Mouse (Mus musculus) CD4-positive, CD25-positive, alpha-beta regulatory T cell, adult 4 months (primary cell): ENCODE data around the gene a. TPM values are rescaled to one million over a fixed set of nuclear protein-coding genes. Genes with fewer than 3 reads are reported as not detected.
"Not testable (repeated sequence)": the region's sequence is repeated elsewhere in the genome, so short reads cannot be mapped to it uniquely, and the experiment has no call there.

Source experiments
- ATAC-seq: one replicate; pipeline ENCODE4 v1.8.0; 2017
- polyA plus RNA-seq, 2 experiments: library from polyadenylated mRNA; unstranded; fragments of 100-300 nt; shearing (Covaris generic); gene quantifications; one replicate each; pipeline ENCODE4 v1.2.1; 2017

Gene a
- polyA plus RNA-seq, 2 experiments from 2014 or later: not detected

GRCm38 (mm10) chr2:155011086-155011656 lies 220.0 kb downstream of the a start:
- ATAC-seq: no peak

- no peak for ATAC-seq
Measured at GRCm38 (mm10) chr2:155012991-155013390, 221.8 kb downstream of the a start.

GRCm38 (mm10) chr2:155016751-155017150 lies 225.5 kb downstream of the a start:
- ATAC-seq: not testable (repeated sequence)

- ATAC-seq: not testable (repeated sequence)
Measured at GRCm38 (mm10) chr2:155018251-155018755, 227.1 kb downstream of the a start, which contains the start of gene Gm14226. Gene Gm14226 (plus strand): TSS chr2:155018266.

- peak; percentile 85 for ATAC-seq
Measured at GRCm38 (mm10) chr2:155018762-155019641, 227.8 kb downstream of the a start.

- peak; percentile 40 for ATAC-seq
Measured at GRCm38 (mm10) chr2:155019673-155020072, 228.5 kb downstream of the a start.

- ATAC-seq: not testable (repeated sequence)
Measured at GRCm38 (mm10) chr2:155020247-155020826, 229.1 kb downstream of the a start.

GRCm38 (mm10) chr2:155030831-155031230 lies 239.6 kb downstream of the a start:
- no peak for ATAC-seq

GRCm38 (mm10) chr2:155032938-155033710 lies 241.9 kb downstream of the a start:
- peak; percentile 17 for ATAC-seq

GRCm38 (mm10) chr2:155039956-155040355 lies 248.8 kb downstream of the a start:
- no peak for ATAC-seq

- no peak for ATAC-seq
Measured at GRCm38 (mm10) chr2:155044542-155044941, 253.3 kb downstream of the a start.

GRCm38 (mm10) chr2:155045075-155045474 lies 253.9 kb downstream of the a start:
- ATAC-seq: no peak

GRCm38 (mm10) chr2:155046803-155047202 lies 255.6 kb downstream of the a start:
- no peak for ATAC-seq

GRCm38 (mm10) chr2:155047452-155048178 lies 256.4 kb downstream of the a start:
- ATAC-seq: no peak

- ATAC-seq: peak; percentile 32
Measured at GRCm38 (mm10) chr2:155050108-155050503, 258.9 kb downstream of the a start.

GRCm38 (mm10) chr2:155050504-155051236 lies 259.5 kb downstream of the a start:
- peak; percentile 90 for ATAC-seq

GRCm38 (mm10) chr2:155051622-155052351 lies 260.6 kb downstream of the a start:
- no peak for ATAC-seq

GRCm38 (mm10) chr2:155052681-155053080 lies 261.5 kb downstream of the a start:
- ATAC-seq: no peak

- ATAC-seq: not testable (repeated sequence)
Measured at GRCm38 (mm10) chr2:155053512-155053911, 262.3 kb downstream of the a start.

- no peak for ATAC-seq
Measured at GRCm38 (mm10) chr2:155054672-155055071, 263.5 kb downstream of the a start.
